23 mouse cellular contexts compared by ENCODE assay signal in the genomic region with DNA sequence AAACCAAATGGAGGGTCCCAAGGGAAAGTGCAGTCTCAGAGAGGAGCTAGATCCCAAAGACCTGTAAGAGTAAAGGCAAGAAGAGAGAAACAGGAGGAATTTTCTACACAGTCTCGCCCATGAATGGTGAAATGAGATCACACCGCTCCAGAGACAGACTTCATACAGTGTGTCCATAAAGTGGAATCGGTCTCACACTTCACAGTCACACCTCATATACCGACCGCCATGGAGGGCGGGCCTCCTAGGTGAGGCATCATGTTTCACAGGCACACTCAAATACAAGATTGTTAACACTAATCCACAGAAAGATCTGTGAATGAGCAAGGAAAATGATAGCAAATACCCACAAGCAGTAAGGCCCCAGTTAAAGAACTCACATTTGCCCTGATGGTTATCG.
"Had no signal": no experiment of that assay in that cellular context is flagged by ENCODE, and none has a peak within 500 bp of the region (broad histone marks: within the 10 kb centered on the region; RNA-seq: fewer than 3 reads in every experiment).

No protein-coding gene starts in this region.

- H3K9ac ChIP-seq: kidney, embryonic 15.5 days; liver, embryonic 13.5 days; midbrain, embryonic 13.5 days; neural tube, embryonic 13.5 days; stomach, embryonic 15.5 days had no signal

- H3K4me2 ChIP-seq: kidney, embryonic 15.5 days; liver, embryonic 13.5 days; midbrain, embryonic 13.5 days; neural tube, embryonic 13.5 days; stomach, embryonic 15.5 days had no signal

- H3K27ac ChIP-seq: kidney, embryonic 15.5 days; left cerebral cortex, adult 2 months; liver, embryonic 13.5 days; midbrain, embryonic 10.5 days; midbrain, embryonic 13.5 days; neural tube, embryonic 13.5 days; stomach, embryonic 15.5 days had no signal

- H3K27me3 ChIP-seq: kidney, embryonic 15.5 days; liver, embryonic 13.5 days; midbrain, embryonic 13.5 days; neural tube, embryonic 13.5 days; stomach, embryonic 15.5 days had no signal

- ATAC-seq: intestine, postnatal 0 days; midbrain, embryonic 13.5 days; midbrain, embryonic 16.5 days had no signal

- H3K9me3 ChIP-seq: kidney, embryonic 15.5 days; liver, embryonic 13.5 days; midbrain, embryonic 10.5 days; midbrain, embryonic 13.5 days; neural tube, embryonic 13.5 days; stomach, embryonic 15.5 days had no signal

- H3K36me3 ChIP-seq: kidney, embryonic 15.5 days; liver, embryonic 13.5 days; midbrain, embryonic 10.5 days; midbrain, embryonic 13.5 days; neural tube, embryonic 13.5 days; stomach, embryonic 15.5 days had no signal

- H3K4me1 ChIP-seq: kidney, embryonic 15.5 days; liver, embryonic 13.5 days; midbrain, embryonic 10.5 days; midbrain, embryonic 13.5 days; neural tube, embryonic 13.5 days; stomach, embryonic 15.5 days had no signal

- H3K4me3 ChIP-seq: kidney, embryonic 15.5 days; left cerebral cortex, adult 2 months; liver, embryonic 13.5 days; midbrain, embryonic 10.5 days; midbrain, embryonic 13.5 days; myocyte; neural tube, embryonic 13.5 days; stomach, embryonic 15.5 days had no signal

- DNase-seq: kidney, adult 8-10 months; kidney, postnatal 10 days; kidney, postnatal 36 days; layer of hippocampus, postnatal 36 days; left cerebral cortex, postnatal 4 days; liver, embryonic 13.5 days; lung, adult 2 months; lung, postnatal 14 days; lung, postnatal 4 days; retina, postnatal 1 day; right cerebral cortex, postnatal 25 days; spleen, adult 18-20 months; thymus, adult 18-20 months; thymus, postnatal 36 days had no signal
